Mouse (Mus musculus): ENCODE results near the gene Wrap73. TPM values are rescaled to one million over a fixed set of nuclear protein-coding genes. Genes with fewer than 3 reads are reported as not detected.

The Wrap73 gene
- polyA plus RNA-seq, 1 experiment: 20.8 TPM

GRCm38 (mm10) chr4:154106497-154107061 lies 35.6 kb upstream of the Wrap73 start:
- no peak for TF ChIP-seq POLR2A (IDR thresholded peaks at IDR 0.05; ENCODE audit: control insufficient read depth, low read depth, low read length)
- TF ChIP-seq CTCF (IDR thresholded peaks at IDR 0.05; ENCODE audit: control insufficient read depth, insufficient read depth, insufficient replicate concordance, low read depth, low read length): no peak
- no peaks in the 10 kb centered on the region for H3K27me3 ChIP-seq (ENCODE audit: control insufficient read depth, insufficient read depth, low read length)
- peaks cover 9% of the 10 kb centered on the region for H3K4me1 ChIP-seq (ENCODE audit: control insufficient read depth, insufficient read depth, low read length)
- H3K4me3 ChIP-seq (ENCODE audit: control insufficient read depth, low read depth, low read length): no peak overlapping the region
- no peak overlapping the region for H3K27ac ChIP-seq (ENCODE audit: control insufficient read depth, insufficient read depth, low read depth, low read length)
- H3K36me3 ChIP-seq (ENCODE audit: control insufficient read depth, insufficient read depth, low read length): no peaks in the 10 kb centered on the region

- TF ChIP-seq POLR2A (IDR thresholded peaks at IDR 0.05; ENCODE audit: control insufficient read depth, low read depth, low read length): no peak
- no peak for TF ChIP-seq CTCF (IDR thresholded peaks at IDR 0.05; ENCODE audit: control insufficient read depth, insufficient read depth, insufficient replicate concordance, low read depth, low read length)
- Histone ChIP-seq H3K27ac (ENCODE audit: control insufficient read depth, insufficient read depth, low read depth, low read length) (no peak overlapping the region), H3K27me3 (ENCODE audit: control insufficient read depth, insufficient read depth, low read length) (no peaks in the 10 kb centered on the region), H3K4me3 (ENCODE audit: control insufficient read depth, low read depth, low read length) (no peak overlapping the region), H3K36me3 (ENCODE audit: control insufficient read depth, insufficient read depth, low read length) (no peaks in the 10 kb centered on the region), H3K4me1 (ENCODE audit: control insufficient read depth, insufficient read depth, low read length) (peaks cover 9% of the 10 kb centered on the region)
Observed at GRCm38 (mm10) chr4:154109216-154109849, 32.8 kb upstream of the Wrap73 start.

- Histone ChIP-seq H3K36me3 (ENCODE audit: control insufficient read depth, insufficient read depth, low read length) (no peaks in the 10 kb centered on the region), H3K4me1 (ENCODE audit: control insufficient read depth, insufficient read depth, low read length) (peaks cover 9% of the 10 kb centered on the region), H3K27ac (ENCODE audit: control insufficient read depth, insufficient read depth, low read depth, low read length) (no peak overlapping the region), H3K4me3 (ENCODE audit: control insufficient read depth, low read depth, low read length) (no peak overlapping the region), H3K27me3 (ENCODE audit: control insufficient read depth, insufficient read depth, low read length) (no peaks in the 10 kb centered on the region)
- TF ChIP-seq CTCF (IDR thresholded peaks at IDR 0.05; ENCODE audit: control insufficient read depth, insufficient read depth, insufficient replicate concordance, low read depth, low read length) (no peak), POLR2A (IDR thresholded peaks at IDR 0.05; ENCODE audit: control insufficient read depth, low read depth, low read length) (no peak)
Observed at GRCm38 (mm10) chr4:154109850-154110243, 32.3 kb upstream of the Wrap73 start.

- Histone ChIP-seq H3K27ac (ENCODE audit: control insufficient read depth, insufficient read depth, low read depth, low read length) (no peak overlapping the region), H3K4me1 (ENCODE audit: control insufficient read depth, insufficient read depth, low read length) (no peaks in the 10 kb centered on the region), H3K36me3 (ENCODE audit: control insufficient read depth, insufficient read depth, low read length) (no peaks in the 10 kb centered on the region), H3K4me3 (ENCODE audit: control insufficient read depth, low read depth, low read length) (no peak overlapping the region), H3K27me3 (ENCODE audit: control insufficient read depth, insufficient read depth, low read length) (no peaks in the 10 kb centered on the region)
- TF ChIP-seq POLR2A (IDR thresholded peaks at IDR 0.05; ENCODE audit: control insufficient read depth, low read depth, low read length): no peak
- TF ChIP-seq CTCF (IDR thresholded peaks at IDR 0.05; ENCODE audit: control insufficient read depth, insufficient read depth, insufficient replicate concordance, low read depth, low read length): no peak
Observed at GRCm38 (mm10) chr4:154116421-154116820, 25.8 kb upstream of the Wrap73 start.

GRCm38 (mm10) chr4:154118782-154119181 lies 23.4 kb upstream of the Wrap73 start:
- no peaks in the 10 kb centered on the region for H3K27me3 ChIP-seq (ENCODE audit: control insufficient read depth, insufficient read depth, low read length)
- TF ChIP-seq POLR2A (IDR thresholded peaks at IDR 0.05; ENCODE audit: control insufficient read depth, low read depth, low read length) (no peak), CTCF (IDR thresholded peaks at IDR 0.05; ENCODE audit: control insufficient read depth, insufficient read depth, insufficient replicate concordance, low read depth, low read length) (no peak)

GRCm38 (mm10) chr4:154119208-154119607 lies 23.0 kb upstream of the Wrap73 start:
- Histone ChIP-seq H3K27me3 (ENCODE audit: control insufficient read depth, insufficient read depth, low read length) (no peaks in the 10 kb centered on the region), H3K36me3 (ENCODE audit: control insufficient read depth, insufficient read depth, low read length) (no peaks in the 10 kb centered on the region), H3K4me1 (ENCODE audit: control insufficient read depth, insufficient read depth, low read length) (no peaks in the 10 kb centered on the region), H3K27ac (ENCODE audit: control insufficient read depth, insufficient read depth, low read depth, low read length) (no peak overlapping the region), H3K4me3 (ENCODE audit: control insufficient read depth, low read depth, low read length) (no peak overlapping the region)
- TF ChIP-seq POLR2A (IDR thresholded peaks at IDR 0.05; ENCODE audit: control insufficient read depth, low read depth, low read length): no peak
- TF ChIP-seq CTCF (IDR thresholded peaks at IDR 0.05; ENCODE audit: control insufficient read depth, insufficient read depth, insufficient replicate concordance, low read depth, low read length): no peak

More at GRCm38 (mm10) chr4:154118782-154119181, 23.4 kb upstream of the Wrap73 start:
- Histone ChIP-seq H3K4me1 (ENCODE audit: control insufficient read depth, insufficient read depth, low read length) (no peaks in the 10 kb centered on the region), H3K4me3 (ENCODE audit: control insufficient read depth, low read depth, low read length) (no peak overlapping the region), H3K36me3 (ENCODE audit: control insufficient read depth, insufficient read depth, low read length) (no peaks in the 10 kb centered on the region), H3K27ac (ENCODE audit: control insufficient read depth, insufficient read depth, low read depth, low read length) (no peak overlapping the region)

GRCm38 (mm10) chr4:154121800-154122199 lies 20.4 kb upstream of the Wrap73 start:
- H3K4me3 ChIP-seq (ENCODE audit: control insufficient read depth, low read depth, low read length): no peak overlapping the region
- no peak for TF ChIP-seq POLR2A (IDR thresholded peaks at IDR 0.05; ENCODE audit: control insufficient read depth, low read depth, low read length)
- TF ChIP-seq CTCF (IDR thresholded peaks at IDR 0.05; ENCODE audit: control insufficient read depth, insufficient read depth, insufficient replicate concordance, low read depth, low read length): no peak
- H3K36me3 ChIP-seq (ENCODE audit: control insufficient read depth, insufficient read depth, low read length): no peaks in the 10 kb centered on the region
- no peak overlapping the region for H3K27ac ChIP-seq (ENCODE audit: control insufficient read depth, insufficient read depth, low read depth, low read length)
- no peaks in the 10 kb centered on the region for H3K4me1 ChIP-seq (ENCODE audit: control insufficient read depth, insufficient read depth, low read length)
- no peaks in the 10 kb centered on the region for H3K27me3 ChIP-seq (ENCODE audit: control insufficient read depth, insufficient read depth, low read length)

Data from testis, adult 2 months (tissue).